Mouse (Mus musculus): ENCODE measurements around the gene Pcsk5. TPM values are rescaled to one million over a fixed set of nuclear protein-coding genes. Genes with fewer than 3 reads are reported as not detected.

Pcsk5 gene
- polyA plus RNA-seq, 1 experiment from 2014 or later: 9.6 TPM

DNA sequence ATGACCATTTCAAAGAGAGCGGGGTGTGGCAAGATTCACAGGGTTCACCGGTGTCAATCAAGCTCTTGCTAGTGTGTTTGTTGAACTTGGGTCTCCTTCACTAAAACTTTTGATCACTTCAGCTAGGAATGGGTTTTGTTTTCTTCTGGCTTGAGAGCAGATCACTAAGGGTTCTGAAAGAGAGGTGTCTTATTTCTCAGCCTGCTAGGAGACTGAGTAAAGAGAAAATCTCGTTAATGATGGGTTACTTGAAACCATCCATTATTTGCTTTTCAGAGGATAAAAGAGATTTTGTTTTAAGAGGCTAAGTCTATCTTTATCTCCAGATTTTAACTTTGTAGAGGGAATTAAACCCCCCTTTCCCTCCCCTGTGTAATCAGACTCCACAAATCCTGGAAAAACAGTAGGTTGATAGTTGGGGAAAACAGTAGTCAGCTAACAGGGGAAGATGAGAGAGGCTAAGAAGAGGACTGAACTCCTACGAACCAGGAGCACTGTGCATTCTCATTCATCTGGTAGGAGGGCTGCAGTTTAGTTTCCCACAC, 424.4 kb downstream of the Pcsk5 start:
- Histone ChIP-seq H3K27ac (no peak overlapping the region), H3K27me3 (ENCODE audit: poor library complexity, severe bottlenecking) (no peaks in the 10 kb centered on the region), H3K36me3 (replicated peaks) (no peaks in the 10 kb centered on the region), H3K9me3 (no peaks in the 10 kb centered on the region), H3K4me1 (peaks cover 9% of the 10 kb centered on the region), H3K4me3 (no peak overlapping the region)
- 53% methylated on average over 4 of the region's 4 CpGs for WGBS
- no peak for DNase-seq (ENCODE audit: extremely low spot score, low spot score)

DNA sequence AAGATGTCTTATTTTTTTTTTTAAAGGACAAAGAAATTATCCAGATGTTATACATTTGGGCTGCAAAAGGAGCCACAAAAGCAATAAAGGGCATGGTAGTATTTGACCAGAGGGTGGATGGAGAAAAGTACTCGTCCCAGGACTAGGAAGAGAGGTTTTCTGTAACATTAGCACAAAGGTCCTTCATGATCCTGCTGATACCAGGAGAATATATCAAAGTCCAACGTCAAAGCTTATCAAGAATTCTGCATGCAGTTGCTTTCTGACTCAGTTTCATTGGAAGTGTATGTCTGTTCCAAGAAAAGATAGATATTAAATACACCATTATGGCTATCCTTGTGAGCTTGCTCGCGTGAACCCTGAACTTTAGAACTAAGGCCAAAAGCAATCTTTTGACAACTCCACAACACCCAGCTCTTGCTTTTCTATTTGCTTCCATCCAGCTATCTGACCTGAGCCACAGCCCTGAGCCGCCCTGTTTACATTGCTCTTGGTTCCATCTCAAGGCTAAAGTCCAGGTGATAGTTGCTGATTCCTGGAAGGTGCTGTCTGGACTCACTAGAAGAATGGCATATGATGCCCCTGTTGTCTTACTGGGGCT, 426.9 kb downstream of the Pcsk5 start:
- DNase-seq (ENCODE audit: extremely low spot score, low spot score): no peak
- no peaks in the 10 kb centered on the region for H3K9me3 ChIP-seq
- no peak overlapping the region for H3K4me3 ChIP-seq
- no peaks in the 10 kb centered on the region for H3K36me3 ChIP-seq (replicated peaks)
- no peaks in the 10 kb centered on the region for H3K27me3 ChIP-seq (ENCODE audit: poor library complexity, severe bottlenecking)
- H3K4me1 ChIP-seq: peaks cover 9% of the 10 kb centered on the region
- 92% methylated on average over 5 of the region's 5 CpGs for WGBS
- H3K27ac ChIP-seq: no peak overlapping the region

DNA sequence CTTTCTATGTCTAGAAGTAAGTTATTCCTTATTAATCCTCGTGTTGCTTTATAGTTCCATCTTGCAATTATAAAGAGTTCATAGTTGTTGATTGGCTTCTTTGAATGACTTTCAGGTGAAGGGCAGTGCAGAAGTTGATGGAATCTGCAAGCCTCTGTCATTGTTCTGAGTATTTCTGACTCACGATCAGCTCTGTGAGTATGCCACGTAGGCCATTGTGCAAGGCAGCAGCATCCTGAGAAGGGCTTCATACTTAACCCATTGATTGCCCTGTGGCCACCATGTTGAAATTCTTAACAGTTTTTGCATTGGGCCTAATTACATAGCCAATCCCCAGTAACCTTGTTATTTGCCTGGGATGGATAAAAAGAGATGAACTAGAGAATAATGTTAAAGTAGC, 428.1 kb downstream of the Pcsk5 start:
- H3K9me3 ChIP-seq: no peaks in the 10 kb centered on the region
- WGBS: 70% methylated on average over 3 of the region's 3 CpGs
- no peaks in the 10 kb centered on the region for H3K27me3 ChIP-seq (ENCODE audit: poor library complexity, severe bottlenecking)
- H3K4me1 ChIP-seq: peaks cover 9% of the 10 kb centered on the region
- no peaks in the 10 kb centered on the region for H3K36me3 ChIP-seq (replicated peaks)
- DNase-seq (ENCODE audit: extremely low spot score, low spot score): no peak
- no peak overlapping the region for H3K4me3 ChIP-seq
- H3K27ac ChIP-seq: no peak overlapping the region

DNA sequence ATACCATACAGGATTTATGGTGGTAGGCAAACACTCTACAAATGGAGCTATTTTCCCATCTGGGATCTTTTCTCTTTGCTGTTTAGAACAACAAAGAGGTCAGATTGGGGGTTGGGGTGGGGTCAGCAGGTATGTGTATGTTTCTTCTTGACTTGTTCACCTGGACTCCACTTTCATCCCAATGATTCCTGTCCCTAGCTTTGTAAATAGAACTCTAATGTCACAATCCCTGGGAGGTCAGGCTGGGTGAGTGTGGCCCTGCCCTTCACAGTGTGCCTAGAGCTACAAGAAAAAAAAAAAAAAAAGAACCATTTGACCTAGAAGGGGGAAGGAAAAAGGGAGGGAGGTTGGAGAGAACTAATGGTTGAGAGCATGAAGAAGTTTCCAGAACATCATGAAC, 428.8 kb downstream of the Pcsk5 start:
- H3K9me3 ChIP-seq: no peaks in the 10 kb centered on the region
- peaks cover 9% of the 10 kb centered on the region for H3K4me1 ChIP-seq
- H3K36me3 ChIP-seq (replicated peaks): no peaks in the 10 kb centered on the region
- no peaks in the 10 kb centered on the region for H3K27me3 ChIP-seq (ENCODE audit: poor library complexity, severe bottlenecking)
- H3K27ac ChIP-seq: no peak overlapping the region
- DNase-seq (ENCODE audit: extremely low spot score, low spot score): no peak
- no peak overlapping the region for H3K4me3 ChIP-seq

DNA sequence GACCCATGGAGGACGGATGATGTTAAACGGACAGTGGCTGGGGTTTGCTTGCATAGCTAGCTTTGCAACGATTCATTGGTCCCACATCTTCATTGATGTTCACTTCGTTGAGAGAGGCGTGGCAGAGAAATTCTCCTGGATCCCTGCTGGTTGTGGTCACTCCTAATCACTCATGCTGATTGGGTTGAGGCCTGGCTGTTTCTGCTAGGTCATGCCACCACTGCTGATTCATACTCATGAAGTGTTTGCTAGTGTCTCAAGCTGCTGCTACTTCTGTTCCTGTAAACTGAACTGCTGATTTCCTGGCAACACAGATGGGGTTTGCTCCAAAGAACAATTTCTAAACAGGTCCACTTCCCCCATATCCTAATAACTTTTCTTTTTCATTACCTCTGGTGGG, 430.6 kb downstream of the Pcsk5 start:
- no peak for DNase-seq (ENCODE audit: extremely low spot score, low spot score)
- 93% methylated on average over 5 of the region's 5 CpGs for WGBS
- no peak overlapping the region for H3K27ac ChIP-seq
- no peak overlapping the region for H3K4me3 ChIP-seq
- H3K27me3 ChIP-seq (ENCODE audit: poor library complexity, severe bottlenecking): no peaks in the 10 kb centered on the region
- H3K36me3 ChIP-seq (replicated peaks): no peaks in the 10 kb centered on the region
- H3K4me1 ChIP-seq: no peaks in the 10 kb centered on the region
- H3K9me3 ChIP-seq: no peaks in the 10 kb centered on the region

DNA sequence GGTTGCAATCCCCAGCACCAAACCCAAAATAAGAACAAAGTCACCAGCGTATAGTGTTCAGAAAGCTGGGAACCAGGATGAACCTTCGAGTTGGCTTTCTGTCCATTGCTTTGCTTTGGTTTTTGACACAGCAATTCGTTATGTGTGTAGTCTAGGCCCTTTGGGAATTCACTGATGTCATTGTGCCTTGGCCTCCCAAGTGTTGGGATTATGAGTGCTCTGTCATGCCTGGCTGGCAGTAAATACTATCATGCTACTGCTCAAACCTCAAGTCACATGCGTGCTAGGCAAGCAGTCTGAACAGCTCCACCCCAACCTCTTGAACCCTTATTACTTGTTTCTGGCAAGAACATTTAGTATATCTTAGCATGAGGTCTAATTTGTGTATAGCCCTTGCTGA, 434.3 kb downstream of the Pcsk5 start:
- no peaks in the 10 kb centered on the region for H3K4me1 ChIP-seq
- DNase-seq (ENCODE audit: extremely low spot score, low spot score): no peak
- 86% methylated on average over 4 of the region's 4 CpGs for WGBS
- no peaks in the 10 kb centered on the region for H3K9me3 ChIP-seq
- no peaks in the 10 kb centered on the region for H3K27me3 ChIP-seq (ENCODE audit: poor library complexity, severe bottlenecking)
- H3K27ac ChIP-seq: no peak overlapping the region
- no peak overlapping the region for H3K4me3 ChIP-seq
- peaks cover 29% of the 10 kb centered on the region for H3K36me3 ChIP-seq (replicated peaks)

DNA sequence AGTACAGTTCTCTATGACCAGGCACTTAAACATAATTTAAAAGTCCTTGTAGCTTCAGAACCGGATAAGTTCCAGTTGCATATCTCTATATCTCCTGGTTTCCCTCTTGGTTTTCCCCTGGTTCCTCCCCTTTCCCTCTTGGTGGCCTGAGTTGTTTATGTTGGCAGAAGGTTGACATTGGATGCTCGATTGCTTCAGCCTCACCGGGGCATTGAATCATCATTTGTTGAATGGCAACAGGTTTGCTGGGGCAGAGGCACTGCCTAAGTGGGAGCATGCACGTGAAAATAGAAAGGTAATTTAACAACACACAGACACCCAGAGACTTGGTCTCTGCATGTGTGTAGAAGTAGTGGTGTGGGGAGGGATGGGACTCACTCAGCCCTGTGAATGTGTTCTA, 436.9 kb downstream of the Pcsk5 start:
- peaks cover 52% of the 10 kb centered on the region for H3K36me3 ChIP-seq (replicated peaks)
- no peaks in the 10 kb centered on the region for H3K4me1 ChIP-seq
- no peaks in the 10 kb centered on the region for H3K9me3 ChIP-seq
- H3K4me3 ChIP-seq: no peak overlapping the region
- 89% methylated on average over 4 of the region's 4 CpGs for WGBS
- DNase-seq (ENCODE audit: extremely low spot score, low spot score): no peak
- H3K27me3 ChIP-seq (ENCODE audit: poor library complexity, severe bottlenecking): no peaks in the 10 kb centered on the region
- H3K27ac ChIP-seq: no peak overlapping the region

DNA sequence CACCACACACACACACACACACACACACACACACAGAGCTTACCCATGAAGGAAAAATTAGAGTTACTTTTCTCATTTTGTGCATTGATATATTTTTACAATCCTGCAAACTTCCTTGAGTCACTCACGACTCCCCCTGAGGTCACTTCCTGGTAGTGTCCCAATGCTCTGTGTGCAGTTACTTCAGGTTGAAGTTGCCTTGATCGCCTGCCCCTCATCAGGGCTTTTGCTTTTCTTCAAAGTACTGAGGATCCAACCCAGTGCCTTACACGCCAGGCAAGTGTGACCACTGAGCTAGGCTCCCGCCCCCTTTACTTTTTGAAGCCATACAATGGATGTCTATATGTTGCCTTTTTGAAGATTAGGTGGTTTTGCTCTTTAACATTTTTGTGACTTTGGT, 437.5 kb downstream of the Pcsk5 start:
- H3K9me3 ChIP-seq: no peaks in the 10 kb centered on the region
- no peaks in the 10 kb centered on the region for H3K27me3 ChIP-seq (ENCODE audit: poor library complexity, severe bottlenecking)
- 89% methylated on average over 4 of the region's 4 CpGs for WGBS
- DNase-seq (ENCODE audit: extremely low spot score, low spot score): no peak
- peaks cover 53% of the 10 kb centered on the region for H3K36me3 ChIP-seq (replicated peaks)
- peaks cover 4% of the 10 kb centered on the region for H3K4me1 ChIP-seq
- no peak overlapping the region for H3K4me3 ChIP-seq
- H3K27ac ChIP-seq: no peak overlapping the region

DNA sequence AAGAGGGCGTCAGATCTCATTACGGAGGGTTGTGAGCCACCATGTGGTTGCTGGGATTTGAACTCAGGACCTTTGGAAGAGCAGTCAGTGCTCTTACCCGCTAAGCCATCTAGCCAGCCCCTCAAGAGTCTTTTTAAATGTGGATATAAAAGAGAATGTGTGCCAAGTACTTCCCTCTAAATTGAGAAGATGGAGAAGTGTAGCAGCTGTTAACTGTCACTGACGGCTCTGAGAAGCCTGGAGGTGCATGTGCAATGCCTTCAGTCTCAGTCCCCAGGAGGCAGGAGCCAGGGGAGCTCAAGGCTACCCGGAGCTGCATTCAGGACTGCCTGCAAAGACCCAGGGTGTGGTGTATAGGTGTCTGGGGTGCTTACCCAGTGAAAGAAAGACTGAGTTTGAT, 439.5 kb downstream of the Pcsk5 start:
- H3K27me3 ChIP-seq (ENCODE audit: poor library complexity, severe bottlenecking): peaks cover 7% of the 10 kb centered on the region
- peaks cover 53% of the 10 kb centered on the region for H3K36me3 ChIP-seq (replicated peaks)
- peaks cover 16% of the 10 kb centered on the region for H3K4me1 ChIP-seq
- 86% methylated on average over 5 of the region's 5 CpGs for WGBS
- H3K27ac ChIP-seq: no peak overlapping the region
- DNase-seq (ENCODE audit: extremely low spot score, low spot score): no peak
- H3K9me3 ChIP-seq: no peaks in the 10 kb centered on the region
- no peak overlapping the region for H3K4me3 ChIP-seq

DNA sequence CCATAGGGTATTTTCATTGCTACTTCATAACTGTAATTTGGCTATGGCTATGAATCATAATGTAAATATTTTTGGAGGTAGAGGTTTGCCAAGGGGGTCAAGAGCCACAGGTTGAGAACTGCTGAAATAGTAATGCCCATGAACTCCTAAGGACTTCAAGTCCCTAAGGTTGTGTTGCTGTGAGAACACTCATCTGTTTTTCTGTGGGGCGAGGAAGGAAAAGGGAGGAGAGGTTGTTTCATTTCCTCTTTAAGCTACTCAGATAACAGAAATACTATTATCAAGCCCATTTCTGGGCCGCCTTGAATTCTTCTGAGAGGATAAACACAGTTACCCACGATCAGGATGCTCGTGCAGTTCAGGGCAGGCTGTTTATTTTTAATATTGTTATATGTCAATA, 440.6 kb downstream of the Pcsk5 start:
- WGBS: 86% methylated on average over 4 of the region's 4 CpGs
- H3K27ac ChIP-seq: no peak overlapping the region
- H3K27me3 ChIP-seq (ENCODE audit: poor library complexity, severe bottlenecking): peaks cover 18% of the 10 kb centered on the region
- H3K4me1 ChIP-seq: peaks cover 17% of the 10 kb centered on the region
- no peak overlapping the region for H3K4me3 ChIP-seq
- no peaks in the 10 kb centered on the region for H3K9me3 ChIP-seq
- H3K36me3 ChIP-seq (replicated peaks): peaks cover 53% of the 10 kb centered on the region
- no peak for DNase-seq (ENCODE audit: extremely low spot score, low spot score)

DNA sequence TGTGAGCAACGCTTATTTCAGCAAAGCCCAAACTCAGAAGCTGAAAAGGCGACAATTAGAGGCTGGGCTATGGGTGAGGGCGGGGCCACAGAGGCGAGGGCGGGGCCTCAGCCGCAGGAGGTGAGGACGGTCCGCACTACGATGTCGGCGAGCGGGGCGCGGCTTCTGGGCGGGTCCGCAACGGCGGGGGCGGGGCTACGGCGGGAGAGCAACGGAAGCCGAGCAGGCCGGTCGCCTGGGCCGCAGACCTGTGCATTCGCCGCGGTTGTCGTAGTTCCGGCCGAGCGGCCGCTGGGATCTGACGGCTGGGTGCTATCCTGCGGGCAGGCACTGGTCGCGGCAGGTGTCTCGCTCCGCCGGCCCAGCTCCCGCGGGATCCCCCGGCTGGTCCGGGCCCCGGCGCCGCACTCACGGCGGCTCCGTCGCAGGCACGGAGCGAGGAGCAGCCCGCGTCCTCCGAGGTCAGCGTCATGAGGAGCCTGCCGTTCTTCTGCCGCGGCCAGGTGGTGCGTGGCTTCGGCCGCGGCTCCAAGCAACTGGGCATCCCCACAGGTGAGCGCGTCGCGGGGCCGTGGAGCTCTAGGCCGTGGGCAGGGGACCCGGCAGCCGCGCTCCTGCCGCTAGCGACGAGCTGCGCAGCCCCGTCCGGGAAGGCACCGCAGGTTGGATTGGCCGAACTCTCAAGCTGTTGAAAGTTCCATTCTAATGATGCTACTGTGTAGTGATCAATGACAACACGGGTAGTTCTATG, 443.4 kb downstream of the Pcsk5 start, which contains the start of gene Rfk:
TSS of gene Rfk (plus strand) at position 203 of the 751 bp plus-strand sequence.
- Histone ChIP-seq H3K27me3 (ENCODE audit: poor library complexity, severe bottlenecking) (peaks cover 23% of the 10 kb centered on the region), H3K4me1 (peaks cover 17% of the 10 kb centered on the region), H3K27ac (peak within 1 kb of the TSS; percentile 90), H3K36me3 (replicated peaks) (peaks cover 32% of the 10 kb centered on the region), H3K4me3 (peak within 1 kb of the TSS; percentile 92), H3K9me3 (no peaks in the 10 kb centered on the region)
- DNase-seq (ENCODE audit: extremely low spot score, low spot score): peak; percentile 93
- under 1% methylated on average over 83 of the region's 83 CpGs for WGBS

DNA sequence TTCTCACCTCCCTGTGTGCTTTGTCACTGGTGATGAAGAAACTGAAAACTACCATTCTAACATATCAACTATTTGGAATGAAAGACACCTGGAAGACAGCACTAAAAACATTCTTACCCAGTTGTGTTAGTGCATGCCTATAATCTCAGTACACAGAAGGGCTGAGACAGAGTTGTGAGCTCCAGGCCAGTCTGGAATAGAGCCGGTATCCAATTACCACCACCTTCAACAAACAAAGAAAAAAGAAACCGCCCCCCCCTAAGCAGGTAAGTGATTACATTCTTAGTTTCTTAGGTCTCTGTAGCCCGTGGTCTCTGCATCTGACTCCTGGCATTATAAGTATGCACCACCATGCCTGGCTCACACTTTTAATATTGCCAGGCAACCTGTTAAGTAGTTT, 444.6 kb downstream of the Pcsk5 start:
- 15% methylated on average over 3 of the region's 3 CpGs for WGBS
- Histone ChIP-seq H3K4me1 (peaks cover 17% of the 10 kb centered on the region), H3K27me3 (ENCODE audit: poor library complexity, severe bottlenecking) (peaks cover 23% of the 10 kb centered on the region), H3K4me3 (peak overlapping the region; percentile 92; the same call in 1 of the 2 replicates), H3K27ac (no peak overlapping the region), H3K36me3 (replicated peaks) (peaks cover 20% of the 10 kb centered on the region), H3K9me3 (no peaks in the 10 kb centered on the region)
- no peak for DNase-seq (ENCODE audit: extremely low spot score, low spot score)

DNA sequence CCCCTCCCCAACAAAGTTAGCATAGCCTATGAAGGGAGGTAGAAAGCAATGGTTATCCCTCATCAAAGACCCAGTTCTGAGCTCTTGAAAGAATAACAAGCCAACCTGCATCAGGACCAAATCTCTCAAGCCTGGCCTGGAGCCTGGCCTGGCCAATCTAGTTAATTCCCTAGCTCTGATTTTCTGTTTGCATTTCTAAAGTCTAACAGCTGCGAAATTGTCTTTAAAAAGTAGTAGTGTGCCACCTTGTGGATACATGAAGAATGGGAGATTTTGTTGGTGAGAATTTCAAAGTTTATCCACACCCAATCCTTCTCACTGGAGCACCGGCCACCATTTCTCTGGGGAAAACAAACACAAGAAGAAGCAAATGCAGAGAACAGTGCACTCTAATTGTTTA, 449.0 kb downstream of the Pcsk5 start:
- DNase-seq (ENCODE audit: extremely low spot score, low spot score): no peak
- 28% methylated on average over 2 of the region's 2 CpGs for WGBS
- Histone ChIP-seq H3K4me3 (no peak overlapping the region), H3K36me3 (replicated peaks) (no peaks in the 10 kb centered on the region), H3K27ac (no peak overlapping the region), H3K4me1 (peaks cover 9% of the 10 kb centered on the region), H3K27me3 (ENCODE audit: poor library complexity, severe bottlenecking) (peaks cover 21% of the 10 kb centered on the region), H3K9me3 (no peaks in the 10 kb centered on the region)

Measured in forebrain, embryonic 10.5 days (tissue).